Mouse (Mus musculus) colon, adult 2 months (tissue): ENCODE data around the gene Tinag. TPM values are rescaled to one million over a fixed set of nuclear protein-coding genes. Genes with fewer than 3 reads are reported as not detected.

Experiments used
- polyA plus RNA-seq: library from polyadenylated mRNA; depleted of rRNA; stranded (reverse); fragments of >200 nt; gene quantifications from 2 replicates; pipeline ENCODE4 v1.2.3, GENCODE M21; 2012; rRNA removed

Tinag gene
- polyA plus RNA-seq: 2.7 and 4.0 TPM in 2 replicates

GRCm38 (mm10) chr9:77045585-77045984, at the start of gene Tinag:
TSS of gene Tinag (minus strand) at chr9:77045794.

